Mouse (Mus musculus) forelimb bud, embryonic 11.5 days (tissue): ENCODE measurements at regions not wholly inside any gene's neighbourhood (a gene's known extent, or its start where the extent isn't known, plus 50 kb on each side); places are given as distances from the start of the nearest gene placed in this dataset.

ENCODE experiments used
- DNase-seq: peaks from one replicate; pipeline ENCODE4 v3.0.0-alpha.2; 2012; ENCODE audit warnings: low read depth, low spot score

- DNase-seq, result no peak
Measured at GRCm38 (mm10) chr2:137437741-137438140, 321.3 kb upstream of the Jag1 start.

DNA sequence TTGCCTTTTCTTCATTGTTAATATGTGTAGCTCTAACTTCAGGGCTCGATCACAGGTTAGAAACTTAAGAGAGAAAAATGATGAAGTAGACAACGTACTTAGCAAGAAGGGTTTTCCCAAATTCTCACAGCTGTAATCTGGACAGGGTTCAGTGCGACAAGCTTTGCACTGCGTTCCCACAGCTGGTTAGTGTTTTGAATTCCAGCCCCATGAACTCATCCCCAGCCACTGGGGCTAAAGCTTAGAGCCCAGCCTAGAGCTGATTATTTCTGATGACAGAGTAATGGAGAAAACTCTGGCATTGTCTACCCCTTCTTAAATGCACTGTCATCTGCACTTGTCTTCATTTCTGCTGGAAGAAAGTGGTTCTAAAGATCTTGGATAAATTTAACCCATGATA lies 319.7 kb upstream of the Jag1 start:
- DNase-seq, result no peak

DNA sequence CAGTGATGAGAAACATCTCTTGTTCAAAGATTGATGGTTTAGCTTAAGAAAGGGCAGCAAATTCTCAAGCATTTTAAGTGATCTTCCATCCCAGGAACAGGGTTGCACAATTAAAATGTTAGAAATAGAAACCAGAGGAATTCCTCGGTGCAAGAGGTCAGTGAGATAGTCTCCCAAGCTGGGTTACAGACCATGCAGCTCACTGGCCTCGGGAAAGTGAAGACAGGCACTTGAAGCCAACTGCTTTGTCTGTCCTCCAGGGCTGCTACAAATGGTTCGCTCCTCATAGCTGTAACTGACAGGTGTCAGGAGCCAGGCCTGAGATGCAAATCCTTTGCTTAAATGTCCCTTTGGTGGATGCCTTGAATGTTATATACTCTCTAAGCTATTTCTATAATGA lies 306.2 kb upstream of the Jag1 start:
- no peak for DNase-seq

DNA sequence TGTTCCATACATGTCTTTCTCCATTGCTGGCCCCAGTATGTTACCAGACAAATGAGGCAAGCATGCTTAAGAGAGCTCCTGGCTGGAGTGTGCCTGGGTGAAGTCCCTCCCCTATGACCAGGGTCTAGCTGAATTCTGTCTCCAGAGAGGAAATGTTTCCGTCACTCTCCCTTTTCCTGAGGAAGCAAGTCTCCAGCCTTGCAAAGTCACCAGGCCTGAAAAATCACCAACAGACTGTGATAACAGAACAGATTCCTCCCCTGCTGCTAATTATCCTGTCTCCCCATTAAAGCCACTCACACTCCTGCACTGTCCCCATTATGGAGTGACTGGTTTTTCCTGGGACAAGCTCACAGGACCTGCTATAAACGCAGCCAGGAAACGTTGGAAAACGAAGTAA lies 303.2 kb upstream of the Jag1 start:
- DNase-seq, result no peak

DNA sequence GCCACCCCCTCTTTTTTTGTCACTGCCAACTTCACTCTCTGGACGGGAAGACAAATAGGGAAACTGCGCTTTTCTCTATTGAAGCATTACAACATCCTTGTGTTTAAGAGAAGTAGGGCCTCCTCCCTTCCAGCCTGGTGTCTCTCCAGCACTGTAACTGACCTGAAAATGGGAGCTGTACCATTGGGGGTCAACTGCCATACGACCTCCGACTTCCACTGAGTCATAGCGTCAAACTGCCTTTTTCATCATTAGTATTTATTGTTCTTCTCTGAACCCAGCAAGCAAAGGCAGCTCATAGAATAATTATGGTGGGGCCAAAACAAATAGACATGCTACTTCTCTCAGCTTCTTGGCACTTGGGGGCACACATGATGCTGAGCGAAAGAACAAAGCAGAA lies 301.2 kb upstream of the Jag1 start:
- no peak for DNase-seq

- DNase-seq, result no peak
Measured at GRCm38 (mm10) chr2:137413432-137413831, 297.0 kb upstream of the Jag1 start.

DNA sequence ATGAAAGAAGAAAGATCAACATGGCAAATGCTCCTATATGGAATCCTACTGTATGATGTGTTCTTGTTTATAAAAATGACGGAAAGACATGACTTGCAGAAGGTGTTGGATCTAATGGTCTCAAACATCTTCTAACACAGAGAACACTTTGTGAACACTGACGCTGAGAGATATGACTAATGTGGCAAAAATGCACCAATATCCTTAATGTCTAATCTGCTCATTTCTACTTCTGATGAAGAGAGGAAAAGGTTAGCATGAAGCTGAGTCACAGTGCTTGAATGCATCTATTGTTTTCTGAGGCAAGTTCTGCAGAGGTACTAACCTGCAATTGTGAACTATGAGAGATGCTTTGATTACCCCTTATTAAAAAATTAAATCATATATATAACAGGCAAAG lies 293.2 kb upstream of the Jag1 start:
- DNase-seq, result no peak

GRCm38 (mm10) chr2:137408294-137408693 lies 291.9 kb upstream of the Jag1 start:
- DNase-seq, result no peak

- peak; percentile 38 for DNase-seq
Measured at GRCm38 (mm10) chr2:137393486-137393885, 277.0 kb upstream of the Jag1 start.

DNA sequence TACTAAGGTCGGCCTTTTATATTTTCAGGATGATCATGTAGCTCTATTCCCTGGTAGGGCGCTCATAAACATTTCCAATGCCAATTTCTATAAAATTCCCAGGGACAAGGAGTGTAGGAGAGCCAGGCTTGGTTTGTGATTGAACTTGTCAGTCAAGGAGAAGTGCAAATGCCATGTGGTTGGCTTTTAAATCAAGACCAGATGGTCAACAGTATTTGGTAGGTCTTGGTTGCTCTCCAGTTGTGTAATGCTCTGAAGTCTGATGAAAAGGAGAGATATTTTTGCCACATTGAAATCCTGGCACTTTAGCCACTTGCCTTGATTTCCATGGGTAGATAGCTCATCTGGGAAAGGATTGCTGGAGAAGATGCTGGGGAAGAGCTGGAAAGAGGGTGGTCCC lies 263.4 kb upstream of the Jag1 start:
- no peak for DNase-seq

DNA sequence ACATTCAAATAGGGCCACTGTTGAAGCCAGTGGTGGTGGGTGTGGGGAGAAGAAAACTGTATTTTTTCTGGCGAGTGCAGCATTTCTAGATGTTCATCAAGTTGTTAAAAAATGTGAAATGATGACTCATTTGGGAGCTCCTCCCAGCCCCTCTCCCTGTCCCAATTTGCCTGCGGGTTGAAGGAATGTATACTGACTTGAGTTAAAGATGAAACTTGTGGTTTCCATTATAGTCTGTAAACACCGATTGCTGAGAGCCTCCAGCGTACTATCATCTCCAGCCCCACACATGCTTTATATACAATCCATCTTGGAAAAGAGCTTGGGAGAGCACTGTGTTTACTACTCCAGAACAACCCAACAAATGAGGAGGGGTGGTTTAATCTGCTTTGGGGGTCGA lies 258.9 kb upstream of the Jag1 start:
- no peak for DNase-seq

DNA sequence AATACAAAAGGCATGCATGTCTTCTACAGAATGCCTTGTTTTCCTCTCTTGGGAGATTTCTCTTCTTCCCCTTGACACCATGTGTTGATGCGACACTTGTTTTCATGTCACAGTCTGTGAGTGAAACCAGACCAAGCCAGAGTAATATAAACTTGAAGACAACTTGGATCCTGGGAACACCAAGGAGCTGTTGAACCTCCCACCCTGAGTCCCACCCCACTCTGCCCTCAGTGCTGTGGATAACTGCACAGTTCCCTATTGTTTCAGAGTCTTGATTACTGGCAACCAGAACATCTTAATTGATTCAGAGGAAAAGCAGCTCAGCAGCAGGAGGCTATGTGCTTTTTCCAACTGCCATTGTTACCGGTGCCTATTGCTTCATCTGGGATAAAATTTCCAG lies 254.6 kb upstream of the Jag1 start:
- DNase-seq, result no peak

DNA sequence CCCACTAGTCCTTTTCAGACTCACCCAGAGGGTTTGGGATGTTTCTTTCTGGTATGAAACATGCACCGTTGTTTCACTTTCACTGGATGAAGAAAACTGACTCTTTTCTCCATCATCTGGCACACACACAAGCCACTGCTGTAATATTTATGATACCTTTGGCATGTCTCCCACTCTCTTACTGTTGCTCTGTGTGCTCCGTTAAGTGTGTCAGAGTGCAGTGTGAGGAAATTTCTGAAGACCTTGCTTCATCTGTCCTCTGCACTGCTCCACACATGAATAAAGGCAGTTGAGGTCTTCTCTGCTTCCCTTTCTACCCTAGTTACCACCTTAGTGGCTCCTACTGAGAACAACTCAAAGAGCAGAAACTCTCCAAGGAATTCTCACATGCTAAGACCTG lies 246.6 kb upstream of the Jag1 start:
- no peak for DNase-seq

- DNase-seq, result no peak
Measured at GRCm38 (mm10) chr2:137357181-137357738, 240.8 kb upstream of the Jag1 start.

- no peak for DNase-seq
Measured at GRCm38 (mm10) chr2:137343736-137344135, 227.3 kb upstream of the Jag1 start.

DNA sequence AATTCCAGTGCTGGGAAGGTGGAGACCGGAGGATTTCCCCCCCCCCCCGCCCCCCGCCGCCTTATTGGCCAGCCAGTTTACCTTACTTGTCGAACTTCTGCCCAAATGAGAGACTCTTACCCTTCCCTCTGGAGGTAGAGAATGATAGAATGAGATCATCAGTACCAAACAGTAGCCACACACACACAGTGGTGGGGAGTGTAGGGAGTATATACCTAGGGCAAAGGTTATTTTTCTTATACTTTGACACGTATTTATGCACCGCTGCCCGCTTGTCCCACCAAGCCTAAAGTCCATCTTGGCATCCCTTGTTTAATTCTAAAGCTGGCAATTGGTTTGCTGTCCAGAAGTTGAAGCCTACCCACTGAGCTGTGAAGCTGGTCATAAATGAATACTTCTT lies 213.6 kb upstream of the Jag1 start:
- DNase-seq, result no peak

GRCm38 (mm10) chr2:137323445-137323844 lies 207.0 kb upstream of the Jag1 start:
- DNase-seq, result no peak

GRCm38 (mm10) chr2:137310511-137310910 lies 194.1 kb upstream of the Jag1 start:
- no peak for DNase-seq

DNA sequence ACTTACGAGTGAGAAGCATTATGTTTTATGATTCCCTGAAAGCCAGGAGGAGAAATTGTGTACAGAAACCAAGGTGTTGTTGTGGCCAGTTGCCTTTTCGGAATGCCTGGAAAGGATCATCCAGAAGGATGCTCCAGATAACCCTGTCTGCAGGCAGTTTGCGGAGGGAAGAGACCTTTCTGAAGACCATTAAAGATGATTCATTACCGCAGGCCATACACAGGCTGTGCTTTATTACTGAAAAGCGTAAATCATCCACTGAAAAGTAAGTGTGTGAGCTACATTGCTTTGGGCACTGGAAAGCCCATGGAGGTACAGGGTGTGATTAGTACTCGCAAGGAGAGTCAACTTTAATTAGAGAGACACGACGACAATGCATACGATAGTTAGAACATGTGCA lies 191.7 kb upstream of the Jag1 start:
- DNase-seq, result peak; percentile 28

DNA sequence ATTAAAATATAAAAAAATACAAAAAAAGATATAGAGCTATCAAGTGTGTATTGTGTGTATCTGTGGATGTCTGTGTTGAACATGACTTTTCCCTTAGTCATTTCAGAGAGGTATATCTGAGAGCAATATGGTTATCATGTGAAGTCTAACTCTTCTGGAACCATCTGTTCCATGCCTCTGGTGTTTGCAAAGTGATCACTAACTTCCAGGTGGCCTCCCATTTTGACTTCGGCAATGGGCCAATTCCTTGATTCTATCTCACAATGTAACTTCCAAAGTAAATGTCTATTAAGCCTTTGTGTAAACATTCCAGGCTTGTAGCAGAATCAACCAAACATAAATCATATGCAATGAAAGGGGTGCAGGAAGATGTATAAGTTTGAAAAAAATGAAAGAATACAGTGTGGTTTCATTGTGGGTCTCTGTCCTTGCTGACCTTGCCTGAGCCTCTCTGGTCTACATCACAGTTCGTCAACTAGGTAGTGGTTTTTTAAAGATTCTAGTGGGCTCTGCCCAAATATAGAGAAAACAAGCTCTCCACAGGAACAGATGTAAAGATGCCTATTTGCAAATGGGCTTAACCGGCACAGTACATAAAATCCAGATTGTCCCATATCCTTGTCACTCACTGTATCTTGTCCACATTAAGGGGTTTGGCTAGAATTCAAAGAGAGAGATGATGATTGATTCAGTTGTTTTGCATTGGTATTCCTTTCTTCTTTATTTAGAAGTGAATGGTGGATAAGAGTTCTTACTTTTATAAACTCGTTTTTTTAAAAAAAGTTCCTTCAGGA lies 185.2 kb upstream of the Jag1 start:
- no peak for DNase-seq

GRCm38 (mm10) chr2:137289231-137289630 lies 172.8 kb upstream of the Jag1 start:
- no peak for DNase-seq

- peak; percentile 16 for DNase-seq
Measured at GRCm38 (mm10) chr2:137271575-137272180, 155.2 kb upstream of the Jag1 start.

DNA sequence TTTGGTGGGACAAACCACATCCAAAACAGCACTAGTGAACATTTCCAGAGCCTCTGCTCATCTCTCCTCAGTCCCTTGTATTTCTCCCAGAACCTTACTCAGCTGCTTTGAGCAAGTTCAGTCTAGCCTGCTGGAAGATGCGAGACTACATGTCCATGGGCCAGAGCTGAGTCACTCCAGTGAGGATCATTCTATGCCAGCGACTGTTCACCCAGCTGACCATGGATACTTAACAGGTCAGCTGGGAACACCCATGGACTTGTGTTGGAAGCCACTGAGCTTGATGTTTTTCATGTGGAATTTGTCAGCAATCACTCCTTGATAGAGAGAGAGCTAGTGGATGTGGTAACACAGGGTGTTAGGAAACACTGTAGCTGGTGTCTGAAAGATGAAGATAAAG lies 146.5 kb upstream of the Jag1 start:
- DNase-seq, result no peak
